Mouse (Mus musculus) embryonic facial prominence, embryonic 13.5 days (tissue): Measurements from ENCODE around the gene Disp1. TPM values are rescaled to one million over a fixed set of nuclear protein-coding genes. Genes with fewer than 3 reads are reported as not detected.

Experiments
- ATAC-seq: fragments of 200-750 bp; cut with Nextera tagmentation; 2 replicates; pipeline ENCODE4 v1.8.0; 2017; ENCODE audit warnings: low read depth; ENCODE audit not compliant: insufficient number of reproducible peaks, insufficient read depth, low FRiP score, low TSS enrichment
- H3K27ac ChIP-seq: fragments of 300-500 bp; sonication (generic); 2 replicates; pipeline ENCODE4 v1.5.1; 2015; ENCODE audit warnings: moderate library complexity, mild to moderate bottlenecking, inconsistent platforms
- H3K27me3 ChIP-seq: fragments of 300-500 bp; sonication (generic); 2 replicates; pipeline ENCODE4 v1.6.1; 2015; ENCODE audit warnings: mild to moderate bottlenecking, inconsistent platforms
- H3K36me3 ChIP-seq: fragments of 300-500 bp; sonication (generic); 2 replicates; pipeline ENCODE4 v1.6.1; 2015; ENCODE audit warnings: mild to moderate bottlenecking, inconsistent platforms
- H3K4me1 ChIP-seq: fragments of 300-500 bp; sonication (generic); 2 replicates; pipeline ENCODE4 v1.6.1; 2015; ENCODE audit warnings: inconsistent platforms
- H3K4me2 ChIP-seq: fragments of 300-500 bp; sonication (generic); 2 replicates; pipeline ENCODE4 v1.6.1; 2015; ENCODE audit warnings: moderate library complexity, mild to moderate bottlenecking, inconsistent platforms
- H3K4me3 ChIP-seq: fragments of 300-500 bp; sonication (generic); 2 replicates; pipeline ENCODE4 v1.5.1; 2015; ENCODE audit warnings: mild to moderate bottlenecking, inconsistent platforms
- H3K9ac ChIP-seq: fragments of 300-500 bp; sonication (generic); 2 replicates; pipeline ENCODE4 v1.6.1; 2015; ENCODE audit warnings: mild to moderate bottlenecking, inconsistent platforms
- H3K9me3 ChIP-seq: fragments of 300-500 bp; sonication (generic); 2 replicates; pipeline ENCODE4 v1.6.1; 2016; ENCODE audit warnings: inconsistent platforms
- WGBS: fragments of 180-500 bp; shearing (Covaris S2); methylation state at CpG from one replicate; pipeline ENCODE4 v1.1.7; 2015; ENCODE audit warnings: mixed read lengths; 5-methylcytosine and 5-hydroxymethylcytosine counted together
- polyA plus RNA-seq: library from polyadenylated mRNA; unstranded; fragments of >200 nt; fragmentation: Nextera tagmentation; extraction: Ambion mirVana; gene quantifications from 2 replicates; pipeline ENCODE4 v1.2.1, GENCODE M21; 2015

The Disp1 gene
- polyA plus RNA-seq, 1 experiment from 2014 or later = 17.2 TPM

DNA sequence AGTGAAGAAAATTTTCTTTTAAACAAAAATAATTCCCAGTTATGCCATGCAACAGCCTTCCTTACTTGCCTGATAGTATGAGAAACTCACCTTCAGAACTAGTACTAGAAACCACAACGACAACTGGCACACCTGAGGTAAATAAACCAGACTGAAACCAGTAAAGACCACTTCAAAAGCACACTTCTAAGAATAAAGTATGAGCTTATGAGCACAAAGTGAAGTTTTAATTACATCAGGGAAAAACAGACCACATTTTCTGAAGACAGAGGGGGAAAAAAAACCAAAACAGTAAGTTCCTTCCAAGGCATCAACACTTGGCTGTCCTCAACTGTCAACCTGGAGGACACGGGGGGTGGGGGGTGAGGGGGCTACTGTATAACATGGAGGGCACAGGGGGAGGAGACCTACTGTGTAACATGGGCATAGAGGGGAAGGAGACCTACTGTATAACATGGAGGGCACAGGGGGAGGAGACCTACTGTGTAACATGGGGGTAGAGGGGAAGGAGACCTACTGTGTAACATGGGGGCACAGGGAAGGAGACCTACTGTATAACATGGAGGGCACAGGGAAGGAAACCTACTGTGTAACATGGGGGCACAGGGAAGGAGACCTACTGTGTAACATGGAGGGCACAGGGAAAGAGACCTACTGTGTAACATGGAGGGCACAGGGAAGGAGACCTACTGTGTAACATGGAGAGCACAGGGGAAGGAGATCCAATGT lies 40.9 kb downstream of the Disp1 start:
- Histone ChIP-seq H3K27me3 (no peaks in the 10 kb centered on the region), H3K4me1 (peaks cover 22% of the 10 kb centered on the region), H3K4me2 (no peak overlapping the region), H3K4me3 (no peak overlapping the region), H3K27ac (no peak overlapping the region), H3K36me3 (no peaks in the 10 kb centered on the region), H3K9me3 (no peaks in the 10 kb centered on the region), H3K9ac (no peak overlapping the region)
- no peak for ATAC-seq
- 59% methylated on average over 2 of the region's 2 CpGs for WGBS

DNA sequence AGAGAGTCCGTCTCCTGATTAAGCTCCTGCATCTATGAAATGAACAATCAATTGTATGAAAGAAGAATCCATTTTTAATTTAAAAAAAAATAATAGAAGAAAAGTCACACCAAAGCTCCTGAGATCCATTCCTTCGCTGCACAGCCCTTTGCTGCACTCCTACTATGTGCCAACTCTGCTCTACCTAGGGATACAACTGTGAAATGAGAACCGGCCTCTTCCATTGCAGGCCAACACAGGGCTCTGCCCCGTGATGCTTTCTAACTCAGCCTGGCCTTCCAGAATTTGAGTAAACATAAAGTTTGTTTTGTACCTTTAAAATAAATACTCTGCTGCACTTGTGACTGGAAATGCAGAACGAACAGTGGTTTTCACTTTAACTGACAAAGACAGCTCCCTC lies 42.0 kb downstream of the Disp1 start:
- Histone ChIP-seq H3K4me2 (no peak overlapping the region), H3K4me1 (peaks cover 19% of the 10 kb centered on the region), H3K9me3 (no peaks in the 10 kb centered on the region), H3K27ac (no peak overlapping the region), H3K27me3 (no peaks in the 10 kb centered on the region), H3K36me3 (no peaks in the 10 kb centered on the region), H3K4me3 (no peak overlapping the region), H3K9ac (no peak overlapping the region)
- no peak for ATAC-seq
- 89% methylated on average over 5 of the region's 5 CpGs for WGBS

DNA sequence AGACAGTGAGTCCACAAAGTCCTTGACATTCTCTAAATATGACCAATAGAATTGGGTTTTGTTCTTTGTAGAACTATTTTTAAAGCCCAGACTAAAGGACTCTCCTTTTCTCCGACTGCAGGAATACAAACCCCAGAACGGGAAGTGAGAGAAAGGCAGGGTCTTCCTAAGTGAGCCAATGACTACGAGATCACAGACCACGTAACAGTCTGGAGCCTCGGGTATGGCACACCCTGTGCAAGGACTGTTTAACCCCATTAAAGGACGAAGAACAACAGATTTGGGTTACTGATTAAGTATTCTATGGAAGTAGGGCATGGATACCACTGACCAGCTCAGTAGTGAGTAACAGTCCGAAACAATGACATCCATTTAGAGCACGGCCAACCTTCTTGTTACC lies 46.1 kb downstream of the Disp1 start:
- 90% methylated on average over 8 of the region's 8 CpGs for WGBS
- ATAC-seq = no peak
- no peaks in the 10 kb centered on the region for H3K27me3 ChIP-seq

DNA sequence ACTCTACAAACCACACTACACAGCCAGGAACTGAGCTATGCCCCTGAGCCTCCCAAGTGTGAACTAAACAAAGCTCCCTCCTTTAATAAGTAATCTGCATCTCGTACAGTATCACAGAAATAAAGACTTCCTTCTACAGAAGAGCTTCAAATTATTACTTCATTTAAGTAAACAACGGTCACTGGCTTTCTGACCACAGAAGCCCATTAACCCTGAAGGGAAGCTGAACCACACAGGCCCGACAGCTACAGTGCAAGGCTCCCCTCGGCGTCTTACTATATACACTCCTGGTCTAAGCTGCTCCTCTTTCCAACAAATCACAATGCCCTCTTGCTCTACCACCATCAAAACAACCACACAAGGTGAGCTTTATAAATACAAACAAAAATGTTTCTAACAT lies 50.2 kb downstream of the Disp1 start:
- H3K4me2 ChIP-seq = no peak overlapping the region
- peaks cover 27% of the 10 kb centered on the region for H3K4me1 ChIP-seq
- H3K36me3 ChIP-seq = peaks cover 6% of the 10 kb centered on the region; the same call in 1 of the 2 replicates
- H3K9me3 ChIP-seq = no peaks in the 10 kb centered on the region
- no peaks in the 10 kb centered on the region for H3K27me3 ChIP-seq
- WGBS = 83% methylated on average over 5 of the region's 5 CpGs
- H3K4me3 ChIP-seq = no peak overlapping the region
- H3K9ac ChIP-seq = no peak overlapping the region
- ATAC-seq = no peak
- H3K27ac ChIP-seq = no peak overlapping the region

More for the DNA sequence above, 46.1 kb downstream of the Disp1 start:
- Histone ChIP-seq H3K4me1 (no peaks in the 10 kb centered on the region), H3K9me3 (no peaks in the 10 kb centered on the region), H3K4me2 (no peak overlapping the region), H3K9ac (no peak overlapping the region), H3K36me3 (no peaks in the 10 kb centered on the region), H3K27ac (no peak overlapping the region), H3K4me3 (no peak overlapping the region)

DNA sequence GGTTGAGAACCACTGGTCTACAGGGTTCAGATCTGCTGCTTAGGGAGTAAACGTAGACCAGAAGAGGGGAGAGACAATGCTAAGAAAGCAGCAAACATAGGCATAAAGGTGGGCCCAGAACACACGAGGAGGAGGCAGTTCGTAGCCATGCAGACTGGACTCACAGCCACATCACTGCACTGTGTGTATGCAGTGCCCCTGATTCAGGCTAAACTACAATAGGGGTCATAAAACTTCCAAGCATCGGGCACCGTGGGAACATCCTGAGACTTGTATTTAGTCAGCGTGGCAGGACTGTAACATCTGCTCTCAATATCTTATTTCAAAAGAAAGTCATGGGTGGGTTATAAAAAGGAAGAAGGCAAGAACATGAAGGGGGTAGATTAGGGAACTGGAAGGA lies 52.9 kb downstream of the Disp1 start:
- ATAC-seq = no peak
- H3K27ac ChIP-seq = peak overlapping the region; percentile 12; the same call in 1 of the 2 replicates
- 25% methylated on average over 6 of the region's 6 CpGs for WGBS
- H3K4me3 ChIP-seq = no peak overlapping the region
- peaks cover 13% of the 10 kb centered on the region for H3K36me3 ChIP-seq
- H3K4me2 ChIP-seq = no peak overlapping the region
- H3K27me3 ChIP-seq = no peaks in the 10 kb centered on the region
- no peaks in the 10 kb centered on the region for H3K9me3 ChIP-seq
- H3K4me1 ChIP-seq = peaks cover 42% of the 10 kb centered on the region
- no peak overlapping the region for H3K9ac ChIP-seq

DNA sequence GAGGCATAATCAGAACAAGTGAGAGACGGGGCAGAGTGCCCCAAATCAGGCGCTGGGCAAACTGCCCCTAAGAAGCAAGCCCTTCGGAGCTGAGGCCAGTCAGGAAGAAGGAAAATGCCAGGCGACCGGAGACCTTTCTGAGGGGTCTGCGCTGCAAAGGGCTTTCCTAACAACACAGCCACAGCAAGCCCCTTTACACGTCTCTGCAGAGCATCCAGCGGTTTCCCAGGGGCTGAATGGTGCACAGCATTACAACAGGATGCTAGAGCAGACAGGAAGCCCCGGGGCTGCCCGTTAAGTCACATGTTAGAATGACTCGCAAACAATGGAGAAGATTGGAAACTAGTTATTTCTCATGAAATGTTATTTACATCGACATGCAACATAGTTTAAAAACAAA lies 53.5 kb downstream of the Disp1 start:
- WGBS = 54% methylated on average over 12 of the region's 12 CpGs
- no peak overlapping the region for H3K9ac ChIP-seq
- peaks cover 13% of the 10 kb centered on the region for H3K36me3 ChIP-seq
- H3K4me2 ChIP-seq = no peak overlapping the region; the same call in 1 of the 2 replicates
- H3K4me1 ChIP-seq = peaks cover 42% of the 10 kb centered on the region
- H3K27ac ChIP-seq = peak overlapping the region; percentile 57; the same call in 1 of the 2 replicates
- H3K27me3 ChIP-seq = no peaks in the 10 kb centered on the region
- no peak overlapping the region for H3K4me3 ChIP-seq
- no peak for ATAC-seq
- H3K9me3 ChIP-seq = no peaks in the 10 kb centered on the region

DNA sequence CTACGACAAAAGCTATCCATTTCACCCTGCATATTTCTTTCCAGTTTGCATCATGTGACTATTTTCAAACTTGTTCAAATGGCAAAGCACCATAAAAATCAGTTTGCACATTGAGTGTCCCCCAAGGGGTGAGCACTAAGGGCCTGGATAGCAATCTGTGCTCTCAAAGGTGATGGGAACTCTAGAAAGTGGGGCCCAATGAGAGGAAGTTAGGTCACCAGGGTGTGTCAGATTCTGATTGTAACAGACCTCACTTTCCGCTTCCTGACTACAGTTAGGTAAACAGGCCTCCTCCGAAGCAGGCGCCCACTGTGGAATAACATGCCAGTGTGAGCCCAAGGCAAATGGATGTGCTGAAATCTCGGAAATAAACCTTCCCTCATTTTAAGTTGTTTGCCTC lies 54.6 kb downstream of the Disp1 start:
- H3K9me3 ChIP-seq = no peaks in the 10 kb centered on the region
- H3K4me3 ChIP-seq = no peak overlapping the region
- no peaks in the 10 kb centered on the region for H3K27me3 ChIP-seq
- 90% methylated on average over 5 of the region's 5 CpGs for WGBS
- peaks cover 13% of the 10 kb centered on the region for H3K36me3 ChIP-seq
- H3K27ac ChIP-seq = no peak overlapping the region
- no peak overlapping the region for H3K9ac ChIP-seq
- peaks cover 42% of the 10 kb centered on the region for H3K4me1 ChIP-seq
- ATAC-seq = no peak
- no peak overlapping the region for H3K4me2 ChIP-seq

DNA sequence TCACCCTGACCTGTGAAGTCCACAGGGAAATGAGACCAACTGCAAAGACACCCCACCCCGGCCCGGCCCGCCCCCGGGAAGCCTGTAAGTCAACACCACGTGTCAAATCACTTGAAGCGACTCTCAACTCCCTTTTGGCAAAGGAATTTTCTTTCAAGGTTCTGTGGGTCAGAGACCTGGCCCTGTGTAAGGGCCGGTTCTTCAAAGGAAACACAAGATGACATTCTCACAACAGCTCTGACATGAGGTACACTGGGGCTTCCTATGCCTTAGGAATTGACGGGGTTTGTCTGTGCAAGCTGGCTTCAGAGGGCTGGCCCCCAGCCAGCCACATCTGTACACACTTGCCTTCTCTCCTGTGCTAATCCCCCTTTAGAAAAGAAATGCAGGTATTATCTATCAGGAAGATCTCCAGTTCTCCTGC lies 56.7 kb downstream of the Disp1 start:
- ATAC-seq = 0 out of 2 replicates have a peak, but pooled peaks have one; percentile 26

DNA sequence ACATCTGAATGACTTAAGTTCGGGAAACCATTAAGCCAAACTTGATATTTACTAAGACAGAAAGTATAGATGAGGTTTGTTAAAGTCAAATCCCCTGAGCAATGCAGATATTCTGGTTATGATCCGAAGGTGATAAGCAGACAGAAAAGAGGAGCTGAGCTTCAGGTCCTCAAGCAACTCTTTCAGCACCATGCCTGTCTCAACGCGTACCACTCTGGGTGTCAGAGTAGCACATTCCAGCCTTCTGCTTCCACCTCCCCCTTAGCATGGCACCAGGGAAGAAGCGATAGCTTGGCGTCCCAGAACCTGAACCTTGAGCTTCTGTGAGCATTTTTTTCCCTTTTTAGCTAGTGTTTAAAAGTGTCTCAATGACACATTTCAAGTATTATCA lies 57.1 kb downstream of the Disp1 start:
- peak overlapping the region; percentile 68 for H3K27ac ChIP-seq
- peaks cover 33% of the 10 kb centered on the region for H3K4me1 ChIP-seq
- no peaks in the 10 kb centered on the region for H3K9me3 ChIP-seq
- WGBS = 69% methylated on average over 6 of the region's 6 CpGs
- H3K9ac ChIP-seq = no peak overlapping the region
- no peaks in the 10 kb centered on the region for H3K27me3 ChIP-seq
- H3K4me3 ChIP-seq = no peak overlapping the region
- H3K36me3 ChIP-seq = peaks cover 13% of the 10 kb centered on the region
- ATAC-seq = peak; percentile 67; the same call in 1 of the 2 replicates
- H3K4me2 ChIP-seq = no peak overlapping the region

More for the DNA sequence above, 56.7 kb downstream of the Disp1 start:
- Histone ChIP-seq H3K4me1 (peaks cover 37% of the 10 kb centered on the region), H3K36me3 (peaks cover 13% of the 10 kb centered on the region), H3K9ac (no peak overlapping the region), H3K27ac (peak overlapping the region; percentile 68), H3K4me2 (no peak overlapping the region), H3K4me3 (no peak overlapping the region), H3K9me3 (no peaks in the 10 kb centered on the region), H3K27me3 (no peaks in the 10 kb centered on the region)
- 32% methylated on average over 8 of the region's 8 CpGs for WGBS

DNA sequence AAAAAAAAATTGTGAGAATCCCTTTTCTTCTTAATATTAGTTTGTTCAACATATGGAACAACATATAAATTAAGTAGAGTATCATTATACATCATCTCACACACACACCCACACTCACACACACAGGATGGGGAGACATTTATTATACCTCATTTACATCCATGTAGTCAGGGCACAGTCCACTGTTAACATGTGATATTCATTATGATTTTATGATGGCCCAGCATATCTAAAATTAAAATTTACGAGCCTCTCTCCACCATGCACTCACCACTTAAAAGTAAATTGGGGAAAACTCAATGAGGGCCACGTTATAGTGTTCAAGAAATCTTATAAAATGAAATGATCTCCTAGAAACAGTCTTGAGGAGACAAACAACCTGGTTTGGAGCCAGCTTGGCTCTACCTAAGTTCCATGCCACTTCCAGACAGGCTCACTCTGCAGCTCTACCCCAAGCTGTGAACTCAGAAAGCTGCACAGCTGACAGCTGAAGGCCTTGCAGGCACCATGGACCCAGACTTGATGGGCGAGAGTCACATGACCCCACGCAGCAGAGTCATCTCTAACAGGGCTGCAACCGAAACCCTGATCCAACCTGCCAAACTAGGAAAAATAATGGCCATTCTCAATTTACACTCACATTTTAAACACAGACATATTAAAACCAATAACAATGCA lies 57.7 kb downstream of the Disp1 start:
- H3K27me3 ChIP-seq = no peaks in the 10 kb centered on the region
- peak; percentile 79; the same call in 1 of the 2 replicates for ATAC-seq
- H3K4me1 ChIP-seq = peaks cover 27% of the 10 kb centered on the region
- no peak overlapping the region for H3K9ac ChIP-seq
- no peaks in the 10 kb centered on the region for H3K9me3 ChIP-seq
- peaks cover 13% of the 10 kb centered on the region for H3K36me3 ChIP-seq
- peak overlapping the region; percentile 55 for H3K27ac ChIP-seq
- WGBS = 61% methylated on average over 5 of the region's 5 CpGs
- no peak overlapping the region for H3K4me3 ChIP-seq
- H3K4me2 ChIP-seq = no peak overlapping the region

DNA sequence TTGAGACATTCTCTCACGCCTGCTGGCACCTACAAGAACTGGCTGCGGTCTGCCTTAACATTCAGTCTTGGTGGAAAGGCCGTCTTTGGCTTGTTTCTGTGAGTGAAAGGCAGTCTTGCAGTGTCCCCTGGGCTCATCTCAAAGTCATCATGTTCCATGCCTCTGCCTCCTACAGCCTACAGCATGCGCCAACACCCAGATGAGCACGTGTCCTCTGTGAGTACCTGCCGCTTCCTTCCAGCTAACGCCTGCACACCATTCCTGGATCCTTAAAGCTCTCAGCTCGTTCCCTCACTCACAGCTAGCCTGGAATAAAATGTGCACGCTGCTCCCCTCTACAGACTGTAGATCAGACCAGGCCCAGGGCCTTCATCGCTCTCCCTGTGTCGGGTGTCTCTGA lies 60.3 kb downstream of the Disp1 start:
- H3K4me2 ChIP-seq = no peak overlapping the region
- H3K4me3 ChIP-seq = no peak overlapping the region
- no peak for ATAC-seq
- H3K36me3 ChIP-seq = peaks cover 10% of the 10 kb centered on the region
- H3K27me3 ChIP-seq = no peaks in the 10 kb centered on the region
- 85% methylated on average over 11 of the region's 11 CpGs for WGBS
- H3K9me3 ChIP-seq = peaks cover 5% of the 10 kb centered on the region
- H3K4me1 ChIP-seq = peaks cover 16% of the 10 kb centered on the region
- H3K9ac ChIP-seq = no peak overlapping the region
- no peak overlapping the region for H3K27ac ChIP-seq

DNA sequence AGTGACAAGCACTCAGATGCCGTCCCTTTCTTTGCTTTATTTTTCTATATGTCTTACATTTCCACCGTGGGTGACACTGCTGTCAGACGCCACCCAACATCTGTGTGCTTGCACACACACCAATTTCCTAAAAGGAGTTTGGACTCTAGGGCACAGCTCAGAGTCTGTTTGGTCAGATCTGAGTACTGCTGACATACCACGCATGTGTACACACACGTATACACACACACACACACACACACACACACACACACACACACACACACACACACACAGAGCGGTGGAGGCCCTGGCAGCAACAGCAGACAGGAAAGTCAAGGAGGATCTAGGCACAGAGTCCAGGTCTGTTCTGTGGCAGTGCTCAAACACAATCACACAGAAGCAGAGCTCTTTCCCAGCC lies 61.1 kb downstream of the Disp1 start:
- 69% methylated on average over 6 of the region's 6 CpGs for WGBS
- no peak overlapping the region for H3K4me3 ChIP-seq

More for the DNA sequence above, 61.1 kb downstream of the Disp1 start:
- H3K27me3 ChIP-seq = no peaks in the 10 kb centered on the region
- peaks cover 5% of the 10 kb centered on the region for H3K9me3 ChIP-seq
- no peak for ATAC-seq
- no peak overlapping the region for H3K4me2 ChIP-seq
- H3K36me3 ChIP-seq = peaks cover 3% of the 10 kb centered on the region; the same call in 1 of the 2 replicates
- no peak overlapping the region for H3K9ac ChIP-seq
- no peak overlapping the region for H3K27ac ChIP-seq
- peaks cover 24% of the 10 kb centered on the region for H3K4me1 ChIP-seq
